Mouse (Mus musculus) gastrocnemius, postnatal 4 days (tissue): ENCODE results near the gene Gm5916. TPM values are rescaled to one million over a fixed set of nuclear protein-coding genes. Genes with fewer than 3 reads are reported as not detected.

Experiments used
- DNase-seq, 2 experiments: peaks; one replicate each; pipeline ENCODE4 v3.0.0; 2021 to 2022; ENCODE audit warnings: low spot score in 2 of 2, mixed read lengths in 2 of 2
- long read RNA-seq, 2 experiments: library from polyadenylated mRNA; stranded (forward); transcript quantifications; one replicate each; pipeline ENCODE4 v2.0.0; 2021
- total RNA-seq, 2 experiments: library from RNA; stranded (reverse); gene quantifications; 2 replicates each; pipeline ENCODE4 v1.2.3; 2021

Gene Gm5916
- not detected for total RNA-seq
- long read RNA-seq, experiment 1 = 0 reads
- long read RNA-seq, experiment 2 = 0 reads

- DNase-seq = no peak
Measured at GRCm38 (mm10) chr9:36128679-36129078, at the start of gene Gm5916. Gene Gm5916 (minus strand): TSS chr9:36128779.

Other genes with a start within 250 kb of the Gm5916 start
- gene 9230113P08Rik, start 220.4 kb downstream of the Gm5916 start, total RNA-seq = not detected